ENCODE assay signal across 8 mouse cellular contexts in the genomic region with DNA sequence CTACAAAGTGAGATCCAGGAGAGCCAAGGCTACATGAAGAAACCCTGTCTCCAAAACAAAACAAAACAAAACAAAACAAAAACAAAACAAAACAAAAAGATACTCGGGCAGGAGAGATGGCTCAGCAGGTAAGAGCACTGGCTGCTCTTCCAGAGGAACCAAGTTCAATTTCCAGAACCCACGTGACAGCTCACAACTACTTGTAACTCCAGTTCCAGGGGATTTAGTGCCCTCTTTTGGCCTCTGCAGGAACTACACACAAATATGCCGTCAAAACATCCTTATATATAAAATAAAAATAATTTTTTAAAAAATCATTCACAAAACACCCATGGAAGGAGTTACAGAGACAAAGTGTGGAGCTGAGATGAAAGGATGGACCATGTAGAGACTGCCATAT. TPM values are rescaled to one million over a fixed set of nuclear protein-coding genes. Genes with fewer than 3 reads are reported as not detected.
A peak's percentile ranks its signal among the peaks of the same experiment; 100 is the strongest.
DNase-seq lines count a peak whose midpoint lies in the region; ATAC-seq and TF ChIP-seq lines count a peak whose summit lies in the region.

No protein-coding gene starts in this region.

- intact Hi-C loops in heart, adult 2 months (cut with DNase I) = no loop called here

- no peak overlapping the region for H3K4me3 ChIP-seq in heart, adult 2 months
- no peak overlapping the region for H3K4me3 ChIP-seq in heart, embryonic 10.5 days
- no peak overlapping the region for H3K4me3 ChIP-seq in C2C12 (ENCODE audit: insufficient read depth, poor library complexity, severe bottlenecking)
- no peak overlapping the region for H3K4me3 ChIP-seq in stomach, postnatal 0 days (ENCODE audit: low read depth, low read length)

- H3K27me3 ChIP-seq in heart, adult 2 months (ENCODE audit: control insufficient read depth, insufficient read depth, low read length) = no peaks in the 10 kb centered on the region; the same call in 1 of the 2 replicates
- peaks cover 51% of the 10 kb centered on the region for H3K27me3 ChIP-seq in heart, embryonic 10.5 days (ENCODE audit: insufficient read depth, poor library complexity, severe bottlenecking)
- H3K27me3 ChIP-seq in C2C12 (ENCODE audit: control insufficient read depth, insufficient read depth, insufficient read length) = peaks cover 38% of the 10 kb centered on the region
- H3K27me3 ChIP-seq in stomach, postnatal 0 days (ENCODE audit: control insufficient read depth, insufficient read depth, low read length) = no peaks in the 10 kb centered on the region

- no peaks in the 10 kb centered on the region for H3K79me3 ChIP-seq in C2C12 (ENCODE audit: low read depth)

- H3K9ac ChIP-seq in heart, adult 2 months (ENCODE audit: low read depth, low read length) = no peak overlapping the region
- H3K9ac ChIP-seq in stomach, postnatal 0 days (ENCODE audit: low read length) = no peak overlapping the region

- no peaks in the 10 kb centered on the region for H3K9me3 ChIP-seq in heart, embryonic 10.5 days
- no peaks in the 10 kb centered on the region for H3K9me3 ChIP-seq in stomach, postnatal 0 days (ENCODE audit: control insufficient read depth, low read length)

- H3K4me1 ChIP-seq in heart, adult 2 months (ENCODE audit: control insufficient read depth, insufficient read depth, low read length) = no peaks in the 10 kb centered on the region
- H3K4me1 ChIP-seq in heart, embryonic 10.5 days = peaks cover 12% of the 10 kb centered on the region
- no peaks in the 10 kb centered on the region for H3K4me1 ChIP-seq in stomach, postnatal 0 days (replicated peaks; ENCODE audit: control insufficient read depth, insufficient read depth)

- no peak for DNase-seq in heart, adult 2 months
- DNase-seq in heart, embryonic 10.5 days (ENCODE audit: low spot score) = no peak
- peak; percentile 12 for DNase-seq in adipocyte (ENCODE audit: low spot score)
- DNase-seq in kidney, postnatal 14 days = peak; percentile 29
- DNase-seq in stomach, postnatal 0 days (ENCODE audit: low spot score) = peak; percentile 38
- no peak for DNase-seq in testis, postnatal 10 days (ENCODE audit: low spot score)
- DNase-seq in ovary, postnatal 36 days (ENCODE audit: low spot score) = no peak

- H3K4me2 ChIP-seq in stomach, postnatal 0 days (replicated peaks; ENCODE audit: low read depth) = no peak overlapping the region

- no peaks in the 10 kb centered on the region for H3K79me2 ChIP-seq in heart, adult 2 months (replicated peaks; ENCODE audit: control insufficient read depth, insufficient read depth, low read length)
- H3K79me2 ChIP-seq in C2C12 (ENCODE audit: control insufficient read depth, insufficient read depth) = no peaks in the 10 kb centered on the region

- no peak for TF ChIP-seq EP300 in heart, adult 2 months (IDR thresholded peaks at IDR 0.05; ENCODE audit: insufficient read depth, low read depth, low read length)
- no peak for TF ChIP-seq EP300 in stomach, postnatal 0 days (optimal IDR thresholded peaks at IDR 0.05)

- no peaks in the 10 kb centered on the region for H3K36me3 ChIP-seq in heart, adult 2 months (ENCODE audit: control insufficient read depth, insufficient read depth, low read length)
- H3K36me3 ChIP-seq in heart, embryonic 10.5 days = no peaks in the 10 kb centered on the region
- H3K36me3 ChIP-seq in C2C12 (ENCODE audit: control insufficient read depth, insufficient read depth) = no peaks in the 10 kb centered on the region
- no peaks in the 10 kb centered on the region for H3K36me3 ChIP-seq in stomach, postnatal 0 days (ENCODE audit: control insufficient read depth, insufficient read depth, low read length)

- no peak overlapping the region for H3K27ac ChIP-seq in heart, adult 2 months
- no peak overlapping the region for H3K27ac ChIP-seq in heart, embryonic 10.5 days
- no peak overlapping the region for H3K27ac ChIP-seq in stomach, postnatal 0 days (replicated peaks)

- H3ac ChIP-seq in C2C12 (ENCODE audit: control insufficient read depth, insufficient read length, low read depth) = no peak overlapping the region

- WGBS in heart, adult 2 months = 19% methylated on average over 3 of the region's 3 CpGs
- 15% methylated on average over 3 of the region's 3 CpGs for WGBS in heart, embryonic 10.5 days
- 22% methylated on average over 3 of the region's 3 CpGs for WGBS in stomach, postnatal 0 days

- TF ChIP-seq POLR2A in heart, adult 2 months (IDR thresholded peaks at IDR 0.05; ENCODE audit: insufficient read depth, low read depth, low read length) = no peak

- no peak for ATAC-seq in stomach, postnatal 0 days (ENCODE audit: low FRiP score, low TSS enrichment)

- TF ChIP-seq CTCF in heart, adult 2 months (IDR thresholded peaks at IDR 0.05) = peak; percentile 66
- TF ChIP-seq CTCF in C2C12 (IDR thresholded peaks at IDR 0.05; ENCODE audit: control insufficient read depth, insufficient read depth, insufficient read length) = no peak
- TF ChIP-seq CTCF in stomach, postnatal 0 days (IDR thresholded peaks at IDR 0.05; ENCODE audit: low read depth) = peak; percentile 70

TF ChIP-seq in C2C12, 6 proteins besides CTCF, POLR2A, EP300 and RAD21:
- TF ChIP-seq MAX (IDR thresholded peaks at IDR 0.05) (no peak), USF1 (IDR thresholded peaks at IDR 0.05; ENCODE audit: low read depth) (peak; percentile 91)
TF ChIP-seq in C2C12: peak in this region for 1.

RNA-seq across cellular contexts. Expression of a gene that starts 3.2 kb away (rescaled TPM):
- not detected for total RNA-seq in heart, adult 2 months (2021)
- polyA plus RNA-seq in heart, adult 2 months (2012; rRNA removed) = not detected in 2 replicates
- not detected in 2 replicates for polyA plus RNA-seq in heart, embryonic 10.5 days (2016; fragmentation: Nextera tagmentation; extraction: Ambion mirVana)
- polyA plus RNA-seq in C2C12 (2012; fragmentation: generic; extraction: Trizol) = not detected
- polyA plus RNA-seq in stomach, postnatal 0 days (2015; fragmentation: Nextera tagmentation; extraction: Ambion mirVana) = 0.11 TPM in 1 of 2 replicates, not detected in the other

RNA-seq across cellular contexts. Expression of a gene that starts 12.1 kb away (rescaled TPM):
- total RNA-seq in heart, adult 2 months (2021) = 1 to 10 TPM; 9.0 to 9.4 TPM
- polyA plus RNA-seq in heart, adult 2 months (2012; rRNA removed) = 13.3 and 15.3 TPM in 2 replicates
- polyA plus RNA-seq in heart, embryonic 10.5 days (2016; fragmentation: Nextera tagmentation; extraction: Ambion mirVana) = 31.5 and 32.5 TPM in 2 replicates
- polyA plus RNA-seq in C2C12 (2012; fragmentation: generic; extraction: Trizol) = 87.9 TPM
- 15.7 and 16.1 TPM in 2 replicates for polyA plus RNA-seq in stomach, postnatal 0 days (2015; fragmentation: Nextera tagmentation; extraction: Ambion mirVana)

RNA-seq across cellular contexts. Expression of a gene that starts 17.7 kb away (rescaled TPM):
- not detected for total RNA-seq in heart, adult 2 months (2021)
- 0.25 and 0.26 TPM in 2 replicates for polyA plus RNA-seq in heart, adult 2 months (2012; rRNA removed)
- 0.36 and 0.41 TPM in 2 replicates for polyA plus RNA-seq in heart, embryonic 10.5 days (2016; fragmentation: Nextera tagmentation; extraction: Ambion mirVana)
- polyA plus RNA-seq in C2C12 (2012; fragmentation: generic; extraction: Trizol) = not detected
- polyA plus RNA-seq in stomach, postnatal 0 days (2015; fragmentation: Nextera tagmentation; extraction: Ambion mirVana) = 0.08 and 0.17 TPM in 2 replicates

RNA-seq across cellular contexts. Expression of a gene that starts 31.9 kb away (rescaled TPM):
- total RNA-seq in heart, adult 2 months (2021) = 100 to 1,000 TPM; 136 to 160 TPM
- polyA plus RNA-seq in heart, adult 2 months (2012; rRNA removed) = 151 and 186 TPM in 2 replicates
- polyA plus RNA-seq in heart, embryonic 10.5 days (2016; fragmentation: Nextera tagmentation; extraction: Ambion mirVana) = 69.9 and 75.2 TPM in 2 replicates
- 15.8 TPM for polyA plus RNA-seq in C2C12 (2012; fragmentation: generic; extraction: Trizol)
- 45.9 and 51.0 TPM in 2 replicates for polyA plus RNA-seq in stomach, postnatal 0 days (2015; fragmentation: Nextera tagmentation; extraction: Ambion mirVana)

RNA-seq across cellular contexts. Expression of a gene that starts 32.3 kb away (rescaled TPM):
- total RNA-seq in heart, adult 2 months (2021) = not detected
- 0.74 and 1.2 TPM in 2 replicates for polyA plus RNA-seq in heart, adult 2 months (2012; rRNA removed)
- 1.3 TPM in 1 of 2 replicates, not detected in the other for polyA plus RNA-seq in heart, embryonic 10.5 days (2016; fragmentation: Nextera tagmentation; extraction: Ambion mirVana)
- 0.16 TPM for polyA plus RNA-seq in C2C12 (2012; fragmentation: generic; extraction: Trizol)
- 0.57 and 0.93 TPM in 2 replicates for polyA plus RNA-seq in stomach, postnatal 0 days (2015; fragmentation: Nextera tagmentation; extraction: Ambion mirVana)

Comparison
In these comparisons a context has a peak if more than half of its experiments do, and no peak if none do; other contexts are left out.
1. DNase-seq: peak in adipocyte (single experiment), kidney, postnatal 14 days (single experiment) and stomach, postnatal 0 days (single experiment); none in heart, adult 2 months (0 of 2), heart, embryonic 10.5 days (single experiment), testis, postnatal 10 days (single experiment) and ovary, postnatal 36 days (single experiment).